Mouse (Mus musculus): ENCODE measurements around the gene Prrc2a. TPM values are rescaled to one million over a fixed set of nuclear protein-coding genes. Genes with fewer than 3 reads are reported as not detected.

Gene Prrc2a
- polyA plus RNA-seq, 1 experiment from 2014 or later, result 163 TPM

- Histone ChIP-seq H3K9ac (ENCODE audit: low read depth, low read length) (no peak overlapping the region), H3K36me3 (ENCODE audit: control insufficient read depth, insufficient read depth, low read length) (peaks cover 91% of the 10 kb centered on the region), H3K27me3 (ENCODE audit: control insufficient read depth, insufficient read depth, low read length) (no peaks in the 10 kb centered on the region), H3K4me1 (ENCODE audit: control insufficient read depth, insufficient read depth, low read length) (no peaks in the 10 kb centered on the region), H3K4me3 (ENCODE audit: low read depth, low read length) (no peak overlapping the region), H3K9me3 (replicated peaks; ENCODE audit: control insufficient read depth, low read length) (no peaks in the 10 kb centered on the region), H3K27ac (ENCODE audit: low read depth, low read length) (no peak overlapping the region), H3K4me2 (no peak overlapping the region)
- 87% methylated on average over 12 of the region's 12 CpGs for WGBS (ENCODE audit: insufficient replicate concordance)
- ATAC-seq (replicated peaks; ENCODE audit: insufficient number of reproducible peaks, low FRiP score, low TSS enrichment), result no peak
These were observed 9.2 kb downstream of the Prrc2a start for GRCm38 (mm10) chr17:35155451-35155850.

- peak overlapping the region; percentile 34; the same call in 1 of the 2 replicates for H3K9ac ChIP-seq (ENCODE audit: low read depth, low read length)
- no peaks in the 10 kb centered on the region for H3K4me1 ChIP-seq (ENCODE audit: control insufficient read depth, insufficient read depth, low read length)
- 89% methylated on average over 7 of the region's 7 CpGs for WGBS (ENCODE audit: insufficient replicate concordance)
- no peak for ATAC-seq (replicated peaks; ENCODE audit: insufficient number of reproducible peaks, low FRiP score, low TSS enrichment)
- H3K36me3 ChIP-seq (ENCODE audit: control insufficient read depth, insufficient read depth, low read length), result peaks cover 93% of the 10 kb centered on the region
- H3K4me3 ChIP-seq (ENCODE audit: low read depth, low read length), result no peak overlapping the region
- H3K27me3 ChIP-seq (ENCODE audit: control insufficient read depth, insufficient read depth, low read length), result no peaks in the 10 kb centered on the region
- H3K27ac ChIP-seq (ENCODE audit: low read depth, low read length), result no peak overlapping the region
- no peaks in the 10 kb centered on the region for H3K9me3 ChIP-seq (replicated peaks; ENCODE audit: control insufficient read depth, low read length)
- H3K4me2 ChIP-seq, result no peak overlapping the region
These were observed 10.1 kb downstream of the Prrc2a start for GRCm38 (mm10) chr17:35154616-35155015.

DNA sequence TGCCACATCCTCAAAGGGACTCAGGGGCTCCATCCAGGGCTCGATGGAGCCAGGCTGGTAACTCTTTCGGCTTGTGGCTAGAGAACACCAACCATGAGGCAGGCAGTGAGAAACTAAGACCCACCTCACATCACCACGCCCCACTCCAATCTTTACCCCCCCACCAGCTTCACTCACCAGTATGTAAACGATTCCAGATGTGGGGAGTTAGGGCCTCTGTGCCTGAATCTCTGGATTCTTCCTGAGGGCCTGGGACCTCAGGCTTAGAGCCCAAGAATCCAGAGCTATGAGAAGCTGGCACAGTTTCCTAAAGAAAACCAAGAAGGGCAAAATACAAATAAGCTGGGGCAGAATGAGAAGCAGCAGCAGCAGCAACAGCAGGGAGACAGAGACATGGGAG is 10.8 kb downstream of the Prrc2a start:
- H3K4me1 ChIP-seq (ENCODE audit: control insufficient read depth, insufficient read depth, low read length), result no peaks in the 10 kb centered on the region

GRCm38 (mm10) chr17:35153077-35153476 is 11.6 kb downstream of the Prrc2a start:
- Histone ChIP-seq H3K4me3 (ENCODE audit: low read depth, low read length) (no peak overlapping the region), H3K4me1 (ENCODE audit: control insufficient read depth, insufficient read depth, low read length) (no peaks in the 10 kb centered on the region), H3K27ac (ENCODE audit: low read depth, low read length) (no peak overlapping the region), H3K36me3 (ENCODE audit: control insufficient read depth, insufficient read depth, low read length) (peaks cover 92% of the 10 kb centered on the region), H3K27me3 (ENCODE audit: control insufficient read depth, insufficient read depth, low read length) (no peaks in the 10 kb centered on the region), H3K9ac (ENCODE audit: low read depth, low read length) (no peak overlapping the region), H3K9me3 (replicated peaks; ENCODE audit: control insufficient read depth, low read length) (no peaks in the 10 kb centered on the region), H3K4me2 (no peak overlapping the region)
- WGBS (ENCODE audit: insufficient replicate concordance), result 86% methylated on average over 9 of the region's 9 CpGs
- ATAC-seq (replicated peaks; ENCODE audit: insufficient number of reproducible peaks, low FRiP score, low TSS enrichment), result no peak

More for the DNA sequence above, 10.8 kb downstream of the Prrc2a start:
- peaks cover 93% of the 10 kb centered on the region for H3K36me3 ChIP-seq (ENCODE audit: control insufficient read depth, insufficient read depth, low read length)
- WGBS (ENCODE audit: insufficient replicate concordance), result 87% methylated on average over 4 of the region's 4 CpGs
- no peak overlapping the region for H3K9ac ChIP-seq (ENCODE audit: low read depth, low read length)
- H3K4me3 ChIP-seq (ENCODE audit: low read depth, low read length), result no peak overlapping the region
- H3K4me2 ChIP-seq, result no peak overlapping the region
- no peak for ATAC-seq (replicated peaks; ENCODE audit: insufficient number of reproducible peaks, low FRiP score, low TSS enrichment)
- H3K27ac ChIP-seq (ENCODE audit: low read depth, low read length), result no peak overlapping the region
- H3K9me3 ChIP-seq (replicated peaks; ENCODE audit: control insufficient read depth, low read length), result no peaks in the 10 kb centered on the region
- H3K27me3 ChIP-seq (ENCODE audit: control insufficient read depth, insufficient read depth, low read length), result no peaks in the 10 kb centered on the region

DNA sequence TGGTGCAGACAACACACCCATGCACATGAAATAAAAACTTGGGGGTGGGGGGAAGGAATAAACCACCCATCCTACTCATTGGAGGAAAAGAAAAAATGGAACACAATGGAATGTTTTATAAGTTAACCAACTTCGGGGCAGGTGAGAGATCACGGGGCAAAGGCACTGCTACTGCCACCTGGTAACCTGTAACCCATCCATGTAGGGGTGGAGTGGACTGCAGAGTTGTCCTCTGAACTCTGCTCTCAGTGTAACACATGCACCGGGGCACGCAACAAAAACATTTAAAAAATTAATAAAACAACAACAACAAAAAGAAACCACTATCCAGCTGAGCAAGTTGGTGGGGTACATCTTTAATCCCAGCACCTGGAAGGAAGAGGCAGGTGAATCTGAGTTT is 12.6 kb downstream of the Prrc2a start:
- H3K9me3 ChIP-seq (replicated peaks; ENCODE audit: control insufficient read depth, low read length), result no peaks in the 10 kb centered on the region
- WGBS (ENCODE audit: insufficient replicate concordance), result 98% methylated on average over 4 of the region's 4 CpGs
- no peak for ATAC-seq (replicated peaks; ENCODE audit: insufficient number of reproducible peaks, low FRiP score, low TSS enrichment)

GRCm38 (mm10) chr17:35147922-35148639 is 16.6 kb downstream of the Prrc2a start:
- Histone ChIP-seq H3K27me3 (ENCODE audit: control insufficient read depth, insufficient read depth, low read length) (no peaks in the 10 kb centered on the region), H3K4me2 (no peak overlapping the region), H3K4me3 (ENCODE audit: low read depth, low read length) (no peak overlapping the region), H3K9me3 (replicated peaks; ENCODE audit: control insufficient read depth, low read length) (no peaks in the 10 kb centered on the region), H3K27ac (ENCODE audit: low read depth, low read length) (no peak overlapping the region), H3K4me1 (ENCODE audit: control insufficient read depth, insufficient read depth, low read length) (no peaks in the 10 kb centered on the region), H3K9ac (ENCODE audit: low read depth, low read length) (no peak overlapping the region), H3K36me3 (ENCODE audit: control insufficient read depth, insufficient read depth, low read length) (peaks cover 80% of the 10 kb centered on the region)
- 64% methylated on average over 5 of the region's 5 CpGs for WGBS (ENCODE audit: insufficient replicate concordance)
- ATAC-seq (replicated peaks; ENCODE audit: insufficient number of reproducible peaks, low FRiP score, low TSS enrichment), result no peak

More for the DNA sequence above, 12.6 kb downstream of the Prrc2a start:
- H3K27ac ChIP-seq (ENCODE audit: low read depth, low read length), result no peak overlapping the region
- H3K4me1 ChIP-seq (ENCODE audit: control insufficient read depth, insufficient read depth, low read length), result no peaks in the 10 kb centered on the region
- H3K9ac ChIP-seq (ENCODE audit: low read depth, low read length), result no peak overlapping the region
- peaks cover 87% of the 10 kb centered on the region for H3K36me3 ChIP-seq (ENCODE audit: control insufficient read depth, insufficient read depth, low read length)
- no peak overlapping the region for H3K4me2 ChIP-seq
- no peak overlapping the region for H3K4me3 ChIP-seq (ENCODE audit: low read depth, low read length)
- H3K27me3 ChIP-seq (ENCODE audit: control insufficient read depth, insufficient read depth, low read length), result no peaks in the 10 kb centered on the region

GRCm38 (mm10) chr17:35147348-35147747 is 17.3 kb downstream of the Prrc2a start:
- Histone ChIP-seq H3K4me3 (ENCODE audit: low read depth, low read length) (no peak overlapping the region), H3K9me3 (replicated peaks; ENCODE audit: control insufficient read depth, low read length) (no peaks in the 10 kb centered on the region), H3K36me3 (ENCODE audit: control insufficient read depth, insufficient read depth, low read length) (peaks cover 80% of the 10 kb centered on the region), H3K9ac (ENCODE audit: low read depth, low read length) (no peak overlapping the region), H3K4me1 (ENCODE audit: control insufficient read depth, insufficient read depth, low read length) (no peaks in the 10 kb centered on the region), H3K4me2 (no peak overlapping the region), H3K27me3 (ENCODE audit: control insufficient read depth, insufficient read depth, low read length) (no peaks in the 10 kb centered on the region), H3K27ac (ENCODE audit: low read depth, low read length) (no peak overlapping the region)
- 62% methylated on average over 3 of the region's 3 CpGs for WGBS (ENCODE audit: insufficient replicate concordance)
- no peak for ATAC-seq (replicated peaks; ENCODE audit: insufficient number of reproducible peaks, low FRiP score, low TSS enrichment)

GRCm38 (mm10) chr17:35146139-35146538 is 18.6 kb downstream of the Prrc2a start:
- WGBS (ENCODE audit: insufficient replicate concordance), result 88% methylated on average over 5 of the region's 5 CpGs
- H3K27ac ChIP-seq (ENCODE audit: low read depth, low read length), result no peak overlapping the region
- no peaks in the 10 kb centered on the region for H3K27me3 ChIP-seq (ENCODE audit: control insufficient read depth, insufficient read depth, low read length)
- H3K4me2 ChIP-seq, result no peak overlapping the region
- no peak overlapping the region for H3K9ac ChIP-seq (ENCODE audit: low read depth, low read length)
- H3K36me3 ChIP-seq (ENCODE audit: control insufficient read depth, insufficient read depth, low read length), result peaks cover 83% of the 10 kb centered on the region
- H3K4me1 ChIP-seq (ENCODE audit: control insufficient read depth, insufficient read depth, low read length), result no peaks in the 10 kb centered on the region
- no peaks in the 10 kb centered on the region for H3K9me3 ChIP-seq (replicated peaks; ENCODE audit: control insufficient read depth, low read length)
- ATAC-seq (replicated peaks; ENCODE audit: insufficient number of reproducible peaks, low FRiP score, low TSS enrichment), result no peak
- H3K4me3 ChIP-seq (ENCODE audit: low read depth, low read length), result no peak overlapping the region

DNA sequence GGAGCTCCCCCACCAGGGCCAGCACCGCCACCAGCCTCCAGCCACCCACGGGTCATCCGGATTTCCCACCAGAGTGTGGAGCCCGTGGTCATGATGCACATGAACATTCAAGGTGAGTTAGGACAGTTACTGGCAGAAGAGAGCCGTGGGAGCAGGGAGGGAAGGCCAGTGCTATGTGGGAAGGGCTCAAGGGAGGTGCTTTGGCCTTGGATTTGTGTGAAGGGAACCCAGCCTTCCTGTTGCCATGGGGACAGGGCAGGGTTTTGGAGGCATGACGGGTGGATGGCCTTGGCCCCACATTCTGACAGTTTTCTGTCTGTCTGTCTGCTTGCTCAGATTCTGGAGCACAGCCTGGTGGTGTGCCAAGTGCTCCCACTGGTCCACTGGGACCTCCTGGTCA is 22.7 kb downstream of the Prrc2a start:
- 0 out of 2 replicates have a peak, but pooled peaks cover 2% of the 10 kb centered on the region for H3K4me1 ChIP-seq (ENCODE audit: control insufficient read depth, insufficient read depth, low read length)
- ATAC-seq (replicated peaks; ENCODE audit: insufficient number of reproducible peaks, low FRiP score, low TSS enrichment), result no peak
- WGBS (ENCODE audit: insufficient replicate concordance), result 92% methylated on average over 6 of the region's 6 CpGs
- H3K9ac ChIP-seq (ENCODE audit: low read depth, low read length), result no peak overlapping the region
- no peak overlapping the region for H3K4me3 ChIP-seq (ENCODE audit: low read depth, low read length)
- H3K4me2 ChIP-seq, result no peak overlapping the region
- peaks cover 78% of the 10 kb centered on the region for H3K36me3 ChIP-seq (ENCODE audit: control insufficient read depth, insufficient read depth, low read length)
- H3K27me3 ChIP-seq (ENCODE audit: control insufficient read depth, insufficient read depth, low read length), result no peaks in the 10 kb centered on the region
- H3K27ac ChIP-seq (ENCODE audit: low read depth, low read length), result no peak overlapping the region
- H3K9me3 ChIP-seq (replicated peaks; ENCODE audit: control insufficient read depth, low read length), result no peaks in the 10 kb centered on the region
